Mouse (Mus musculus): Measurements from ENCODE around the gene Lin37.

GRCm38 (mm10) chr7:30567555-30567954 is 7.9 kb upstream of the Lin37 start:
- TF ChIP-seq CTCF (IDR thresholded peaks at IDR 0.05; ENCODE audit: extremely low read depth, insufficient read depth, low read length) = no peak
- no peak for TF ChIP-seq POLR2A (IDR thresholded peaks at IDR 0.05; ENCODE audit: extremely low read depth, insufficient read depth, low read length)
